Mouse (Mus musculus): ENCODE measurements at regions not wholly inside any gene's neighbourhood (a gene's known extent, or its start where the extent isn't known, plus 50 kb on each side); places are given as distances from the start of the nearest gene placed in this dataset.

DNA sequence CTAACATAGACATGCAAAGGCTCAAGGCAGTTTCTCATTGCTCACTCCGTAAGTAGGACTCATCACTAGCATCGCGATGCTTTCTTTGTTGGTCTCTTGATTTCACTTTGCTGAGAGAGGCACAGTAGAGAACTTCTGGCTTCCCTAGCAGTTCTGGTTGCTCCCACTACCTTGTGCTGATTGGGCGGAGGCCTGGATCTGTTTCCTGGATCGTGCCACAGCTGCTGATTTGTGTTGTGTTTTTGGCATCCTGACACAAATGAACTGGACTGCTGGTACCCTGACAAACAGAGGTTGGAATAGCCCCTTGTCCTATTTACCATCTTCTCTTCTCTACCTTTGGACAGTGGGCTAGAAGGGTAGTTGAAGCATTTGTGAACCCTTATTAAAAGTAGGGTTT, 522.0 kb downstream of the Ptprc start:
- in situ Hi-C loops (cut with MboI; ENCODE audit: low sequenced_read_pairs in 2 of 2, unreplicated experiment in 2 of 2), result no loop called here
- DNase-seq (ENCODE audit: low read depth, low spot score), result no peak
- Histone ChIP-seq H3K4me1 (ENCODE audit: control insufficient read depth in 2 of 2, insufficient read depth in 2 of 2, low read length in 2 of 2, poor library complexity in 1 of 2) (no peaks in the 10 kb centered on the region), H3K27ac (ENCODE audit: insufficient read depth, low read depth, low read length, poor library complexity, severe bottlenecking) (no peak overlapping the region), H3K9me3 (ENCODE audit: control insufficient read depth, insufficient read depth, low read depth, low read length) (no peaks in the 10 kb centered on the region), H3K9ac (ENCODE audit: insufficient read depth, low read depth, low read length, poor library complexity, severe bottlenecking) (no peak overlapping the region), H3K36me3 (ENCODE audit: control insufficient read depth, insufficient read depth, low read length, poor library complexity, severe bottlenecking) (no peaks in the 10 kb centered on the region), H3K4me3 (ENCODE audit: insufficient read depth in 1 of 2, low read depth in 1 of 2, low read length in 2 of 2, poor library complexity in 1 of 2, severe bottlenecking in 1 of 2) (no peak overlapping the region)
- TF ChIP-seq CHD2 (IDR thresholded peaks at IDR 0.05; ENCODE audit: low read depth, low read length) (no peak), ZC3H11A (IDR thresholded peaks at IDR 0.05; ENCODE audit: borderline replicate concordance, low read depth, low read length) (no peak), ZNF384 (IDR thresholded peaks at IDR 0.05; ENCODE audit: low read depth, low read length) (no peak), MAFK (IDR thresholded peaks at IDR 0.05; ENCODE audit: insufficient read depth, low read depth, low read length) (no peak), HCFC1 (IDR thresholded peaks at IDR 0.05; ENCODE audit: borderline replicate concordance, insufficient read depth, low read length) (no peak)

GRCm38 (mm10) chr1:137650629-137651028, 524.9 kb downstream of the Ptprc start:
- Histone ChIP-seq H3K27ac (ENCODE audit: insufficient read depth, low read depth, low read length, poor library complexity, severe bottlenecking) (no peak overlapping the region), H3K9ac (ENCODE audit: insufficient read depth, low read depth, low read length, poor library complexity, severe bottlenecking) (no peak overlapping the region), H3K36me3 (ENCODE audit: control insufficient read depth, insufficient read depth, low read length, poor library complexity, severe bottlenecking) (no peaks in the 10 kb centered on the region), H3K4me3 (ENCODE audit: insufficient read depth in 1 of 2, low read depth in 1 of 2, low read length in 2 of 2, poor library complexity in 1 of 2, severe bottlenecking in 1 of 2) (no peak overlapping the region), H3K9me3 (ENCODE audit: control insufficient read depth, insufficient read depth, low read depth, low read length) (no peaks in the 10 kb centered on the region), H3K4me1 (ENCODE audit: control insufficient read depth in 2 of 2, insufficient read depth in 2 of 2, low read length in 2 of 2, poor library complexity in 1 of 2) (no peaks in the 10 kb centered on the region)
- in situ Hi-C loops (cut with MboI; ENCODE audit: low sequenced_read_pairs in 2 of 2, unreplicated experiment in 2 of 2), result no loop called here
- no peak for DNase-seq (ENCODE audit: low read depth, low spot score)
- no peak for TF ChIP-seq CHD2 (IDR thresholded peaks at IDR 0.05; ENCODE audit: low read depth, low read length)

- Histone ChIP-seq H3K36me3 (ENCODE audit: control insufficient read depth, insufficient read depth, low read length, poor library complexity, severe bottlenecking) (no peaks in the 10 kb centered on the region), H3K27ac (ENCODE audit: insufficient read depth, low read depth, low read length, poor library complexity, severe bottlenecking) (no peak overlapping the region), H3K9ac (ENCODE audit: insufficient read depth, low read depth, low read length, poor library complexity, severe bottlenecking) (no peak overlapping the region), H3K9me3 (ENCODE audit: control insufficient read depth, insufficient read depth, low read depth, low read length) (no peaks in the 10 kb centered on the region), H3K4me1 (ENCODE audit: control insufficient read depth in 2 of 2, insufficient read depth in 2 of 2, low read length in 2 of 2, poor library complexity in 1 of 2) (no peaks in the 10 kb centered on the region), H3K4me3 (ENCODE audit: insufficient read depth in 1 of 2, low read depth in 1 of 2, low read length in 2 of 2, poor library complexity in 1 of 2, severe bottlenecking in 1 of 2) (no peak overlapping the region)
- no peak for TF ChIP-seq CHD2 (IDR thresholded peaks at IDR 0.05; ENCODE audit: low read depth, low read length)
- no peak for TF ChIP-seq MAFK (IDR thresholded peaks at IDR 0.05; ENCODE audit: insufficient read depth, low read depth, low read length)
- TF ChIP-seq ZC3H11A (IDR thresholded peaks at IDR 0.05; ENCODE audit: borderline replicate concordance, low read depth, low read length), result no peak
- no peak for TF ChIP-seq ZNF384 (IDR thresholded peaks at IDR 0.05; ENCODE audit: low read depth, low read length)
- in situ Hi-C loops (cut with MboI; ENCODE audit: low sequenced_read_pairs in 2 of 2, unreplicated experiment in 2 of 2), result no loop called here
- DNase-seq (ENCODE audit: low read depth, low spot score), result no peak
Observed at GRCm38 (mm10) chr1:137650082-137650481, 525.4 kb downstream of the Ptprc start.

GRCm38 (mm10) chr1:137648832-137649231, 526.7 kb downstream of the Ptprc start:
- no peaks in the 10 kb centered on the region for H3K4me1 ChIP-seq (ENCODE audit: control insufficient read depth in 2 of 2, insufficient read depth in 2 of 2, low read length in 2 of 2, poor library complexity in 1 of 2)
- in situ Hi-C loops (cut with MboI; ENCODE audit: low sequenced_read_pairs in 2 of 2, unreplicated experiment in 2 of 2), result no loop called here
- no peak overlapping the region for H3K9ac ChIP-seq (ENCODE audit: insufficient read depth, low read depth, low read length, poor library complexity, severe bottlenecking)
- no peak overlapping the region for H3K4me3 ChIP-seq (ENCODE audit: insufficient read depth in 1 of 2, low read depth in 1 of 2, low read length in 2 of 2, poor library complexity in 1 of 2, severe bottlenecking in 1 of 2)
- H3K36me3 ChIP-seq (ENCODE audit: control insufficient read depth, insufficient read depth, low read length, poor library complexity, severe bottlenecking), result no peaks in the 10 kb centered on the region
- no peak for DNase-seq (ENCODE audit: low read depth, low spot score)
- TF ChIP-seq CHD2 (IDR thresholded peaks at IDR 0.05; ENCODE audit: low read depth, low read length) (no peak), MAFK (IDR thresholded peaks at IDR 0.05; ENCODE audit: insufficient read depth, low read depth, low read length) (no peak), ZC3H11A (IDR thresholded peaks at IDR 0.05; ENCODE audit: borderline replicate concordance, low read depth, low read length) (no peak), ZNF384 (IDR thresholded peaks at IDR 0.05; ENCODE audit: low read depth, low read length) (no peak), HCFC1 (IDR thresholded peaks at IDR 0.05; ENCODE audit: borderline replicate concordance, insufficient read depth, low read length) (no peak)
- H3K27ac ChIP-seq (ENCODE audit: insufficient read depth, low read depth, low read length, poor library complexity, severe bottlenecking), result no peak overlapping the region
- H3K9me3 ChIP-seq (ENCODE audit: control insufficient read depth, insufficient read depth, low read depth, low read length), result no peaks in the 10 kb centered on the region

DNA sequence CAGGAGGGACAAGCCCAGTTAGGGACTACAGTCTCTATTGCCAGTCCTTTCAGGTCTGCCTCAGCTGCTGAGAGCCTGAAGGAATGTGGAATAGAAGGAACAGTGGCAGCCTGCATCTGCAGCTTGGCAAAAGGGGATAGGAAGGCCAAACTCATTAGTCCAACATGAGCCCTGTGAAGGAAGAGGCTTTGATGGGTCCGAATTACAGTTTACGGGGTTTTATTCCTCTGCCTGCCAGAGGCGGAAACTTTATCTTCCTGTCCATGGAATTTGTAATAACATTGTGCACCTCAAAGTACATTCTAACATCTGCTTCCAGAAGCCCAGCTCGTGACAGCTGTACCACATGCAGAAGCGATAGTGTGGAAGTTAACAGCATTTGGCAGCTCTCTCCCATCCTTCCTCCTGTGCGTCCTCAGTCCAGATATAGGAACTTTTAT, 530.9 kb downstream of the Ptprc start:
- DNase-seq (ENCODE audit: low read depth, low spot score), result no peak
- Histone ChIP-seq H3K9me3 (ENCODE audit: control insufficient read depth, insufficient read depth, low read depth, low read length) (no peaks in the 10 kb centered on the region), H3K36me3 (ENCODE audit: control insufficient read depth, insufficient read depth, low read length, poor library complexity, severe bottlenecking) (no peaks in the 10 kb centered on the region), H3K4me3 (ENCODE audit: insufficient read depth in 1 of 2, low read depth in 1 of 2, low read length in 2 of 2, poor library complexity in 1 of 2, severe bottlenecking in 1 of 2) (no peak overlapping the region), H3K9ac (ENCODE audit: insufficient read depth, low read depth, low read length, poor library complexity, severe bottlenecking) (no peak overlapping the region), H3K27ac (ENCODE audit: insufficient read depth, low read depth, low read length, poor library complexity, severe bottlenecking) (no peak overlapping the region), H3K4me1 (ENCODE audit: control insufficient read depth in 2 of 2, insufficient read depth in 2 of 2, low read length in 2 of 2, poor library complexity in 1 of 2) (no peaks in the 10 kb centered on the region)
- TF ChIP-seq CHD2 (IDR thresholded peaks at IDR 0.05; ENCODE audit: low read depth, low read length) (no peak), ZC3H11A (IDR thresholded peaks at IDR 0.05; ENCODE audit: borderline replicate concordance, low read depth, low read length) (no peak), MAFK (IDR thresholded peaks at IDR 0.05; ENCODE audit: insufficient read depth, low read depth, low read length) (no peak), ZNF384 (IDR thresholded peaks at IDR 0.05; ENCODE audit: low read depth, low read length) (no peak), HCFC1 (IDR thresholded peaks at IDR 0.05; ENCODE audit: borderline replicate concordance, insufficient read depth, low read length) (no peak)
- in situ Hi-C loops (cut with MboI; ENCODE audit: low sequenced_read_pairs in 2 of 2, unreplicated experiment in 2 of 2), result no loop called here

All from ES-E14 (cell line).